Mouse (Mus musculus): ENCODE data around the gene Hsf2bp. TPM values are rescaled to one million over a fixed set of nuclear protein-coding genes. Genes with fewer than 3 reads are reported as not detected.

The Hsf2bp gene
- total and polyA plus RNA-seq, 3 experiments = 0.34 to 1.0 (median 0.75) TPM

DNA sequence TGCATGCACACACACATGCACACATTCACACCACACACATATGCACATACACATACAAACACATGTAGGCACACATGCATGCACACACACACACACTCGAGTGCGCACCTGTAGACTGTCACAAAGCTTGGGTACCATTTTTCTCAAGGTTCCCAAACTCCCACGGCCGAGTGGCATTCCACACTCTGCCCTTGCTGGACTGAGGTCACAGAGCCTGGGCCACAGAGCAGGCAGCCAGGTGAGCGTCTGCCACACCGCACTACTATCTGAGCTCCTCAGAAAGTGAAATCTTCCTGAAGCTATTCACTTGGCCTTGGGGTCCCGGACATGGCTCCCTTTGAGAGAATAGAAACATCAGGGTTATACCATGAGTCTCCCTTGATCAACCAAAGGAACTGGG, 139.8 kb downstream of the Hsf2bp start:
- in situ Hi-C loops (cut with MboI; ENCODE audit: low pct_ligation_motif_present, low pct_unique_long_range_greater_than_20kb, low sequenced_read_pairs) = no loop called here
- Histone ChIP-seq H3K4me2 (ENCODE audit: insufficient read depth, low read depth, poor library complexity, severe bottlenecking) (no peak overlapping the region), H3K4me1 (ENCODE audit: control insufficient read depth in 1 of 2, insufficient read depth in 2 of 2) (peaks cover 32 to 56% of the 10 kb centered on the region in 2 experiments), H3K9ac (ENCODE audit: insufficient read depth, low read depth) (no peak overlapping the region), H3K36me3 (replicated peaks in 1 of 2; ENCODE audit: control insufficient read depth in 1 of 2, insufficient read depth in 1 of 2, low read length in 1 of 2) (no peaks in the 10 kb centered on the region), H3K4me3 (replicated peaks in 1 of 3; ENCODE audit: low read depth in 2 of 3, low read length in 2 of 3, poor library complexity in 1 of 3) (no peak overlapping the region), H3K27me3 (replicated peaks) (no peaks in the 10 kb centered on the region), H3K79me2 (replicated peaks; ENCODE audit: control insufficient read depth, extremely low read depth, insufficient read depth, poor library complexity, severe bottlenecking) (no peaks in the 10 kb centered on the region), H3K9me3 (replicated peaks; ENCODE audit: low read length) (no peaks in the 10 kb centered on the region), H3K27ac (ENCODE audit: insufficient read depth, low read depth) (no peak overlapping the region)
- DNase-seq (ENCODE audit: extremely low read depth) = no peak
- dilution Hi-C loops (cut with MboI; ENCODE audit: extremely low pct_ligation_motif_present, extremely low pct_unique_long_range_greater_than_20kb, low sequenced_read_pairs) = no loop called here
- TF ChIP-seq KAT2A (IDR thresholded peaks at IDR 0.05; ENCODE audit: insufficient replicate concordance, low read length) (no peak), ELF1 (IDR thresholded peaks at IDR 0.05; ENCODE audit: low read depth, low read length) (no peak)

Other genes starting within 250 kb of the Hsf2bp start
- gene Sik1, start 180.5 kb downstream of the Hsf2bp start, total RNA-seq (2012; rRNA removed) = 56.7 and 56.9 TPM in 2 replicates
- gene Sik1, start 180.5 kb downstream of the Hsf2bp start, total RNA-seq (2014; rRNA removed) = 16.0 and 17.1 TPM in 2 replicates
- 27.7 and 36.7 TPM in 2 replicates for gene Sik1, start 180.5 kb downstream of the Hsf2bp start, polyA plus RNA-seq (2012; ENCODE audit: insufficient read length, low read depth)
- 76.7 and 99.1 TPM in 2 replicates for gene Rrp1b, start 249 bp downstream of the Hsf2bp start, total RNA-seq (2012; rRNA removed)
- gene Rrp1b, start 249 bp downstream of the Hsf2bp start, total RNA-seq (2014; rRNA removed) = 60.9 and 72.4 TPM in 2 replicates
- gene Rrp1b, start 249 bp downstream of the Hsf2bp start, polyA plus RNA-seq (2012; ENCODE audit: insufficient read length, low read depth) = 149 and 151 TPM in 2 replicates
- 0.08 and 0.17 TPM in 2 replicates for gene Notch3, start 130.5 kb upstream of the Hsf2bp start, total RNA-seq (2012; rRNA removed)
- not detected in 2 replicates for gene Notch3, start 130.5 kb upstream of the Hsf2bp start, total RNA-seq (2014; rRNA removed)
- not detected in 2 replicates for gene Notch3, start 130.5 kb upstream of the Hsf2bp start, polyA plus RNA-seq (2012; ENCODE audit: insufficient read length, low read depth)
- 0.21 and 0.30 TPM in 2 replicates for gene Ephx3, start 153.2 kb upstream of the Hsf2bp start, total RNA-seq (2012; rRNA removed)
- gene Ephx3, start 153.2 kb upstream of the Hsf2bp start, total RNA-seq (2014; rRNA removed) = 0.31 TPM in 1 of 2 replicates, not detected in the other
- 0.20 and 0.24 TPM in 2 replicates for gene Ephx3, start 153.2 kb upstream of the Hsf2bp start, polyA plus RNA-seq (2012; ENCODE audit: insufficient read length, low read depth)
- 17.5 and 19.1 TPM in 2 replicates for gene Brd4, start 248.4 kb upstream of the Hsf2bp start, total RNA-seq (2012; rRNA removed)
- 4.8 and 6.3 TPM in 2 replicates for gene Brd4, start 248.4 kb upstream of the Hsf2bp start, total RNA-seq (2014; rRNA removed)
- gene Brd4, start 248.4 kb upstream of the Hsf2bp start, polyA plus RNA-seq (2012; ENCODE audit: insufficient read length, low read depth) = 68.1 and 68.5 TPM in 2 replicates

Measured in CH12.LX (cell line).